Mouse (Mus musculus): Measurements from ENCODE around the gene Snx6.

DNA sequence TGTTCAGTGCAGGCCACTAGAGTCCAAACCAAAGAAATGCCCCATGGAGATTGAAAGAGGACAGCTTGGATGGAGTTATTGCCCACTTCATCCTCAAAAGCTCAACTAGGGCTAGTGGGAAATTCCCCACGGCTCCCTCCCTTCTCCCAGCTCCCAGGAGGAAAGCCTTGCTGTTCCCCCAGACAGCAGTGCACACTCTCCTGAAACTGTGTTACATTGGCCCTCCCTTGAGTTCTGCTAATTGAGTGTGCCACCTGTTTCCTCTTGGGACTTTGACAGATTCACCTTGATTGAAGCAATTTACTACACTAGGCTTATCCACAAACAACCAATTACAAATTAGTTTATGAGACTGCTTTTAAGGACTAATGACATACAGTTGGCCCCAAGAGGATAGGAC, 32.5 kb upstream of the Snx6 start:
- TF ChIP-seq POLR2A (IDR thresholded peaks at IDR 0.05; ENCODE audit: low read depth, low read length), result no peak
- TF ChIP-seq CTCF (IDR thresholded peaks at IDR 0.05; ENCODE audit: extremely low read depth, insufficient read depth, insufficient read length, insufficient replicate concordance), result no peak

All from spleen, adult 2 months (tissue).